Mouse (Mus musculus) forebrain, embryonic 14.5 days (tissue): ENCODE data around the gene Ly6g5c. TPM values are rescaled to one million over a fixed set of nuclear protein-coding genes. Genes with fewer than 3 reads are reported as not detected.

Source experiments
- ATAC-seq: fragments of 200-750 bp; cut with Nextera tagmentation; 2 replicates; pipeline ENCODE4 v1.8.0; 2017; ENCODE audit warnings: mild to moderate bottlenecking, moderate library complexity
- DNase-seq: peaks from one replicate; pipeline ENCODE4 v3.0.0-alpha.2; 2015; ENCODE audit warnings: low spot score
- H3K27ac ChIP-seq: fragments of 300-500 bp; sonication (generic); 2 replicates; pipeline ENCODE4 v1.5.1; 2014; ENCODE audit warnings: low read depth, mild to moderate bottlenecking, control low read depth, low read length, moderate library complexity
- H3K27me3 ChIP-seq: fragments of 300-500 bp; sonication (generic); replicated peaks from 2 replicates; pipeline ENCODE4 v1.6.1; 2014; ENCODE audit warnings: low read length, control low read depth, mixed read lengths; ENCODE audit not compliant: control insufficient read depth, insufficient read depth
- H3K36me3 ChIP-seq: fragments of 300-500 bp; sonication (generic); 2 replicates; pipeline ENCODE4 v1.6.1; 2014; ENCODE audit warnings: low read length, control low read depth; ENCODE audit not compliant: control insufficient read depth, insufficient read depth
- H3K4me1 ChIP-seq: fragments of 300-500 bp; sonication (generic); 2 replicates; pipeline ENCODE4 v1.6.1; 2014; ENCODE audit warnings: antibody characterized with exemption, low read length, control low read depth; ENCODE audit not compliant: control insufficient read depth, insufficient read depth
- H3K4me2 ChIP-seq: fragments of 300-500 bp; sonication (generic); 2 replicates; pipeline ENCODE4 v1.6.1; 2014; ENCODE audit warnings: mild to moderate bottlenecking, control low read depth, low read length
- H3K4me3 ChIP-seq: fragments of 300-500 bp; sonication (generic); 2 replicates; pipeline ENCODE4 v1.5.1; 2014; ENCODE audit warnings: low read depth, low read length, control low read depth
- H3K9ac ChIP-seq: fragments of 300-500 bp; sonication (generic); 2 replicates; pipeline ENCODE4 v1.6.1; 2014; ENCODE audit warnings: mild to moderate bottlenecking, low read length, control low read depth, moderate library complexity
- H3K9me3 ChIP-seq: fragments of 300-500 bp; sonication (generic); replicated peaks from 2 replicates; pipeline ENCODE4 v1.6.1; 2016; ENCODE audit warnings: low read length, control low read depth, mixed read lengths; ENCODE audit not compliant: control insufficient read depth
- WGBS: fragments of 180-500 bp; shearing (Covaris S2); extraction: QIAGEN DNeasy Blood & Tissue Kit; methylation state at CpG from one replicate; pipeline ENCODE4 v1.1.7; 2014; 5-methylcytosine and 5-hydroxymethylcytosine counted together
- polyA plus RNA-seq: library from polyadenylated mRNA; unstranded; fragments of >200 nt; fragmentation: Nextera tagmentation; extraction: Ambion mirVana; gene quantifications from 2 replicates; pipeline ENCODE4 v1.2.1, GENCODE M21; 2014

Ly6g5c gene
- polyA plus RNA-seq, 1 experiment from 2014 or later, result not detected

DNA sequence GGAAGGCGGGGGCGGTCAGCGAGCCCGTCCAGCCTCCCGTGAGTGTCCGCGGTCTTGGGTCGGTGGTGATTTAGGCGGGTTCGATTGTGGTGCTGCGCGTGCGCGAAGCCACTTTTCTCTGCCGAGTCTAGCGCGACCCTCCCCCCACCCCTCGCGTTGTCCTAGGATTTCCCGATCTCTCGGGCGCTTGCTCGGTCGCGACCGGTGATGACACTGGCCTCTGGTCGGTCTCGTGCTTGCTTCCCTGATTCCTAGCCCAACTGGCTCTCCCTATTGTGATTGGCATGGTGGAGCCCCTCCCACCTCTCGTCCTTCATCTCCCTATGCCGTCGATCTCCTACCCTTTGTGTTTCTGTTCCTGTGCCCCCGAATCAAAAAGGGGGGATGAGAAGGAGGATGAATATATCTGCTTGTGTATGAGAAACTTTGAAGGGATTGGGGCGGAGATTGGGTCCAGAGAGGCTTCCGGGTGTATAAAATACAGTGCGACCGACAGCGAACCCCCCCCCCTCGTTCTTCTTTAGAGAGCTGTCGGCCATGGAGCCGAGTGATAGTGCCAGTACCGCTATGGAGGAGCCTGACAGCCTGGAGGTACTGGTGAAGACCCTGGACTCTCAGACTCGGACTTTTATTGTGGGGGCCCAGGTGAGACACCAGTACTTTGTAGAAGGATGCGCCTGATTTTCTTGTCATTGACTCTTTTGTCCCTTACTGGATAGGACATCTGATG lies 27.7 kb downstream of the Ly6g5c start:
- H3K4me3 ChIP-seq, result peak overlapping the region; percentile 74
- WGBS, result under 1% methylated on average over 43 of the region's 43 CpGs
- H3K9me3 ChIP-seq, result no peaks in the 10 kb centered on the region
- peak overlapping the region; percentile 91 for H3K9ac ChIP-seq
- DNase-seq (no peak), ATAC-seq (peak; percentile 59)
- peaks cover 9% of the 10 kb centered on the region for H3K4me1 ChIP-seq
- no peaks in the 10 kb centered on the region for H3K27me3 ChIP-seq
- H3K36me3 ChIP-seq, result peaks cover 26% of the 10 kb centered on the region
- H3K4me2 ChIP-seq, result peak overlapping the region; percentile 93
- H3K27ac ChIP-seq, result peak overlapping the region; percentile 89

DNA sequence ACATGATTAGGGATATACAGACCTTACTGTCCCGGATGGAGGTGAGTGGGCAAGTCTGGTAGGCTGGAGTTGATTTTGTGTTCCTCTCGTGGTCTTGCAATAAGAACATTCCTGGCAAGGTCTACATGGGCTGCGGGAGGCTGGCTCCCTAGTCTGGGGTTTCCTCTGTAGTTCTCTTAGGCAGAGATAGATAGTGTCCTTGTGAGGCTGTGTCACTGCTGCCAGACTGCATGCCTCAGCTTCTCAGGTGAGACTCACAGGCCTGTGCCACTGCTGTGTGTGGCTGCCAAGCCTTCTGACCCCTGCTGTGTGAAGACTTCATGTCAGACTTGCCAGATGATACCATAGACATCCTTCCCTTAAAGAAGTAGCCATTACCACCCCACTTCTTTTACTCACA lies 31.2 kb downstream of the Ly6g5c start:
- no peak for ATAC-seq
- Histone ChIP-seq H3K4me1 (peaks cover 9% of the 10 kb centered on the region), H3K4me2 (no peak overlapping the region), H3K4me3 (no peak overlapping the region), H3K27ac (no peak overlapping the region), H3K9me3 (no peaks in the 10 kb centered on the region), H3K9ac (no peak overlapping the region), H3K27me3 (no peaks in the 10 kb centered on the region), H3K36me3 (peaks cover 62% of the 10 kb centered on the region)
- WGBS, result 86% methylated on average over 3 of the region's 3 CpGs
- DNase-seq, result no peak

DNA sequence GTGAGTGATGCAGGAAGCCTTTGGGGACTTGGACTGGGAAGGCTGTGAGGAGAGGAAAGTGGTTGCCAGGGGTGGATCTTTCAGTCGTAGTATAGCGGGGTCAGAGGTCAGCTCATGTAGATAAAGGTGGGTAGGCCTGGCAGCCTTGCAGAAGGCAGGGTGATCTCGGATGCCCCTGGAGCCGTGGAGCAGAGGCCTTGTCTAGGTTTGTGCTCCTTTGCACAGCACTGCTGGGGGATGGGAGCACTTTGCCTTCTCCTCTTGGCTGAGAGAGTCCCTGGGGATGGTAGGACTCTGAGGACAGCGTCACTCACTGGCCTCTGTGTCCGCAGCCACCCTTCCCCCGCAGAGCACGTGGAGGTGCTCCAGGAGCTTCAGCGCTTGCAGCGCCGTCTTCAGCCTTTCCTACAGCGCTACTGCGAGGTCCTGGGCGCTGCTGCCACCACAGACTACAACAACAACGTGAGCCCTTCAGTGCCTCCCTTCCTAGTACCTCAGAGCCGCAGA lies 32.5 kb downstream of the Ly6g5c start:
- Histone ChIP-seq H3K4me3 (no peak overlapping the region), H3K9ac (no peak overlapping the region)
- ATAC-seq, result no peak

DNA sequence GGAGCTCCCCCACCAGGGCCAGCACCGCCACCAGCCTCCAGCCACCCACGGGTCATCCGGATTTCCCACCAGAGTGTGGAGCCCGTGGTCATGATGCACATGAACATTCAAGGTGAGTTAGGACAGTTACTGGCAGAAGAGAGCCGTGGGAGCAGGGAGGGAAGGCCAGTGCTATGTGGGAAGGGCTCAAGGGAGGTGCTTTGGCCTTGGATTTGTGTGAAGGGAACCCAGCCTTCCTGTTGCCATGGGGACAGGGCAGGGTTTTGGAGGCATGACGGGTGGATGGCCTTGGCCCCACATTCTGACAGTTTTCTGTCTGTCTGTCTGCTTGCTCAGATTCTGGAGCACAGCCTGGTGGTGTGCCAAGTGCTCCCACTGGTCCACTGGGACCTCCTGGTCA lies 33.9 kb downstream of the Ly6g5c start:
- H3K9ac ChIP-seq, result no peak overlapping the region
- H3K27me3 ChIP-seq, result no peaks in the 10 kb centered on the region

More for the DNA sequence above, 32.5 kb downstream of the Ly6g5c start:
- Histone ChIP-seq H3K36me3 (peaks cover 74% of the 10 kb centered on the region), H3K27ac (no peak overlapping the region), H3K27me3 (no peaks in the 10 kb centered on the region), H3K9me3 (no peaks in the 10 kb centered on the region), H3K4me1 (peaks cover 9% of the 10 kb centered on the region), H3K4me2 (no peak overlapping the region)
- 81% methylated on average over 16 of the region's 16 CpGs for WGBS
- no peak for DNase-seq

GRCm38 (mm10) chr17:35146139-35146538 lies 38.1 kb downstream of the Ly6g5c start:
- WGBS, result 88% methylated on average over 5 of the region's 5 CpGs
- ATAC-seq (no peak), DNase-seq (no peak)
- H3K4me2 ChIP-seq, result no peak overlapping the region
- H3K9me3 ChIP-seq, result no peaks in the 10 kb centered on the region
- H3K36me3 ChIP-seq, result peaks cover 100% of the 10 kb centered on the region
- no peak overlapping the region for H3K4me3 ChIP-seq
- H3K27ac ChIP-seq, result no peak overlapping the region
- H3K9ac ChIP-seq, result no peak overlapping the region
- no peaks in the 10 kb centered on the region for H3K27me3 ChIP-seq
- no peaks in the 10 kb centered on the region for H3K4me1 ChIP-seq

More for the DNA sequence above, 33.9 kb downstream of the Ly6g5c start:
- ATAC-seq (no peak), DNase-seq (no peak)
- Histone ChIP-seq H3K36me3 (peaks cover 89% of the 10 kb centered on the region), H3K27ac (no peak overlapping the region), H3K4me3 (no peak overlapping the region), H3K4me2 (no peak overlapping the region), H3K4me1 (peaks cover 4% of the 10 kb centered on the region; the same call in 1 of the 2 replicates), H3K9me3 (no peaks in the 10 kb centered on the region)
- 92% methylated on average over 6 of the region's 6 CpGs for WGBS

- H3K9me3 ChIP-seq, result no peaks in the 10 kb centered on the region
- no peak overlapping the region for H3K27ac ChIP-seq
- 57% methylated on average over 3 of the region's 3 CpGs for WGBS
- no peak for ATAC-seq
- no peaks in the 10 kb centered on the region for H3K27me3 ChIP-seq
- peaks cover 100% of the 10 kb centered on the region for H3K36me3 ChIP-seq
- no peak overlapping the region for H3K9ac ChIP-seq
- DNase-seq, result no peak
- H3K4me2 ChIP-seq, result no peak overlapping the region
- no peaks in the 10 kb centered on the region for H3K4me1 ChIP-seq
- H3K4me3 ChIP-seq, result no peak overlapping the region
Measured at GRCm38 (mm10) chr17:35147348-35147747, 39.3 kb downstream of the Ly6g5c start.

DNA sequence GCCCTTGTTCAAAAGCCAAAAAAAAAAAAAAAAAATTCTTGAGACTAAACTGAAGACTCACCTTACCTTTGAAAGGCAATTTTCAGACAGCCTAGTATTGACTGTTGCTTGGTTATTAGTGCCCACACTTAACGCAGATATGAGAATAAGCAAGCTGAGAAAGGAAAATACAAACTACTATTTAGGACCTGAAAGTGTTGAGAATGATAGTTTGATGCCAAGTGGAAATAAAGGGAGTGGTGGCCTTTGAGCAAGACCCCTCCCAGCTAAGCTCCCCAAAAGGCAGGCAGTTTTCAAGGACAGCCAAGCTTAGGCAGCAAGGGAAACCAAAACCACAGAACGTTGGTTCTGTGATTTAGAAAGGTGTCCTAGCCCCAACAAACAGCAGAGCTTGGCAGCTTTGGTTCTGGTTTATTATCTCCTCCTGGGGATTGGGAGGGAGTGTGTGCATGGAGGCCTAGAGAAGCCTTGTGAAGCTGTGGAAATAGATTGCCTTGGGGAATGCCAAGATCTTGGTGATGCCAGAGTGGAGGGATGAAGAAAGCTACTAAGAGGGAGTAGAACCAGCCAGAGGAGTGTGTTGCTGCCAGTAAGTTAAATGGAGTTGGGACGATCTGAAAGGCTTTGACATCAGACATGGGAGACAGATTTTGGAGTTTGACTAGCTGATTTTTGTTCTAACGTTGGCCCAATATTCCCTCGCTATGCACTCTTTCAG lies 40.0 kb downstream of the Ly6g5c start:
- H3K9me3 ChIP-seq, result no peaks in the 10 kb centered on the region
- peaks cover 100% of the 10 kb centered on the region for H3K36me3 ChIP-seq
- ATAC-seq, result no peak
- no peaks in the 10 kb centered on the region for H3K4me1 ChIP-seq
- no peak overlapping the region for H3K9ac ChIP-seq
- H3K27me3 ChIP-seq, result no peaks in the 10 kb centered on the region
- no peak overlapping the region for H3K4me2 ChIP-seq
- no peak overlapping the region for H3K27ac ChIP-seq
- WGBS, result 70% methylated on average over 5 of the region's 5 CpGs
- DNase-seq, result no peak
- H3K4me3 ChIP-seq, result no peak overlapping the region

GRCm38 (mm10) chr17:35152121-35152520 lies 44.0 kb downstream of the Ly6g5c start:
- no peak for ATAC-seq
- 96% methylated on average over 4 of the region's 4 CpGs for WGBS

DNA sequence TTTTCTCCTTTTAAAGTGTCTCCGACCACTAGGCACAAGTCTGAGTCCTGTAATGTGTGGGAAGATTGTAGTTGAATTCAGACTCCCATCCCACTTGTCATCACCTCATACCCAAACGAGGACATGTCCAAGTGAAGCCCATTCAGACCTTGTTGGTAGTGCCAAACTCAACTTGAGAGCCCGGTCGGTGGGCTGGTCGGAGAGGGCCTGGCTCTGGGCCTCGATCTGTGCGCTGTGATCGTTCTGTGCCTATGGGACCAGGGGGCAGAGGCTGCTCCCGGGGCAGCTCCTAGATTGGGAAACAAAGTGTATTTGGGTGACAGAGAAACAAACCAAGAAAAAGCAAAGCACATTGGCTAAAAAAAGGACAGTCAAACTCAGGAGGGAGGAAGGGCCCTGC lies 45.0 kb downstream of the Ly6g5c start:
- WGBS, result 87% methylated on average over 9 of the region's 9 CpGs

More at GRCm38 (mm10) chr17:35152121-35152520, 44.0 kb downstream of the Ly6g5c start:
- H3K4me3 ChIP-seq, result no peak overlapping the region
- no peak overlapping the region for H3K27ac ChIP-seq
- no peaks in the 10 kb centered on the region for H3K9me3 ChIP-seq
- no peak overlapping the region for H3K9ac ChIP-seq
- no peak for DNase-seq
- H3K36me3 ChIP-seq, result peaks cover 100% of the 10 kb centered on the region
- no peaks in the 10 kb centered on the region for H3K27me3 ChIP-seq
- no peak overlapping the region for H3K4me2 ChIP-seq
- no peaks in the 10 kb centered on the region for H3K4me1 ChIP-seq

More for the DNA sequence above, 45.0 kb downstream of the Ly6g5c start:
- DNase-seq (no peak), ATAC-seq (no peak)
- Histone ChIP-seq H3K9ac (no peak overlapping the region), H3K4me2 (no peak overlapping the region), H3K36me3 (peaks cover 100% of the 10 kb centered on the region), H3K4me1 (no peaks in the 10 kb centered on the region), H3K27me3 (no peaks in the 10 kb centered on the region), H3K27ac (no peak overlapping the region), H3K9me3 (no peaks in the 10 kb centered on the region), H3K4me3 (no peak overlapping the region)
